Mouse (Mus musculus): ENCODE results near the gene Tcp1.
A peak's percentile ranks its signal among the peaks of the same experiment; 100 is the strongest.
"Not testable (repeated sequence)": the region's sequence is repeated elsewhere in the genome, so short reads cannot be mapped to it uniquely, and the experiment has no call there.

Tcp1 gene

DNA sequence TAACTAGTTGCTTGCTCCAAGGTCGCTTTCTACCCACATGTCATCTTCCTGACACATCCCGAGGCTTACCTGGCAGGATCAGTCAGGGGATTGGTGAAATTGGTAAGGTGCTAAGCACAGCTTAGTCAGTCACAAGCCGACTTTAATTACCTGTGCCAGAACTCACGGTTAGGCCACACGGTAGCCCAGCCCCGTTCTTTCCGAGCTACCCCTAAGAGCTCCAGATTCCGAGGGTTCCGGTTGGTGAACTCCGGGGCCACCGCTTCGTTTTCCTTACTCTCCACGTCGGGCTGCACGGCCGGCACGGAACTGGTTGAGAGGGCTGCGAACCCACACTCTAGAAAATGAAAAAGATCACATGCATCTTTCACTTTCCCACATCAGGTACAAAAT is at the start of gene Tcp1:
Tcp1 (plus strand) TSS at position 214 of the 393 bp plus-strand sequence.
- no peak for DNase-seq

GRCm38 (mm10) chr17:12866853-12867252 is 48.6 kb upstream of the Tcp1 start:
- no peak for DNase-seq

DNA sequence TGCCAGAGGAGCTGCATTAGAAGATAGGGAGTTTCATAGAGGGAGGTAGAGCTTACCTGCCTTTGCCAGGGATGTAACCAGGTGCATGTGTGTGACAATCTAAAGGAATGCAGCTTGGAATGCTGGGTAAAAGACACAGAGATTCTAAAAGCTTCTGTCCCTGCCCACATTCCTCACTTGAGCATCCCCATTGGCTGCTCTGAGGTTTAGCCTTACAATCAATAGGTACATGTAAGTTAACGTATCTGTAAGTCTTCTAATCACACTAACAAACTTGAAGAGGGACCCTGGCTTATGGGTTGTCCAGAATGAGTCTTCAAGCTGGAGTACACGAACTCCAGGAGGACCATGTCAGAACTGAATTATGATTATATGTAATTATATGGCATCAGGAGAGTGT is 47.5 kb upstream of the Tcp1 start, which contains the start of gene Mas1:
Mas1 (minus strand) TSS at position 101 of the 400 bp plus-strand sequence.
- DNase-seq = no peak

DNA sequence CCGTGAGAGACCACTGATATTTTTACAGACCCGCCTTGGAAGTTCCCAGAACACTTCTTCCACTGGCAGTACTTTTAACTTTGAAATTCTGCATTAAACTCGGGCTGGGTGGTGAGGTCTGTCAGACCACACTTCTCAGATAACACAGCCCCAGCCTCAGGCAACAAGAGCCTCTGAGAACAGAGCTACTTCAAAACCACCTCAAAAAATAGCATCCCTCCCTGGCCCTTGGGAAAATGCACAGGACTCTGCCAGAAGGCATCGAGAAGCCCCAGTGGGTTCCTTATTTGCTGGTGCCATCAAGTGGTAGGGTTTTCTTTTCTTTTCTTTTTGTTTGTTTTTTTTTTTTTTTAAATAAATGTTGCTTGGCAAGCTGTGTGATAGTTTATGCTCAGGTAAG is 46.9 kb upstream of the Tcp1 start:
- DNase-seq = no peak

GRCm38 (mm10) chr17:12872275-12873028 is 43.0 kb upstream of the Tcp1 start:
- DNase-seq = no peak

- no peak for DNase-seq
Observed at GRCm38 (mm10) chr17:12875734-12876133, 39.8 kb upstream of the Tcp1 start, which contains the start of gene Mrgprh. Mrgprh (plus strand) TSS chr17:12876034.

GRCm38 (mm10) chr17:12880178-12880577 is 35.3 kb upstream of the Tcp1 start:
- DNase-seq = peak; percentile 91

- DNase-seq = no peak
Observed at GRCm38 (mm10) chr17:12881216-12881615, 34.3 kb upstream of the Tcp1 start.

GRCm38 (mm10) chr17:12886620-12887019 is 28.9 kb upstream of the Tcp1 start:
- no peak for DNase-seq

- peak; percentile 37 for DNase-seq
Observed at GRCm38 (mm10) chr17:12887021-12887775, 28.3 kb upstream of the Tcp1 start.

GRCm38 (mm10) chr17:12891054-12891453 is 24.4 kb upstream of the Tcp1 start:
- no peak for DNase-seq

- DNase-seq = no peak
Observed at GRCm38 (mm10) chr17:12892033-12892432, 23.5 kb upstream of the Tcp1 start.

- no peak for DNase-seq
Observed at GRCm38 (mm10) chr17:12897674-12898073, 17.8 kb upstream of the Tcp1 start.

DNA sequence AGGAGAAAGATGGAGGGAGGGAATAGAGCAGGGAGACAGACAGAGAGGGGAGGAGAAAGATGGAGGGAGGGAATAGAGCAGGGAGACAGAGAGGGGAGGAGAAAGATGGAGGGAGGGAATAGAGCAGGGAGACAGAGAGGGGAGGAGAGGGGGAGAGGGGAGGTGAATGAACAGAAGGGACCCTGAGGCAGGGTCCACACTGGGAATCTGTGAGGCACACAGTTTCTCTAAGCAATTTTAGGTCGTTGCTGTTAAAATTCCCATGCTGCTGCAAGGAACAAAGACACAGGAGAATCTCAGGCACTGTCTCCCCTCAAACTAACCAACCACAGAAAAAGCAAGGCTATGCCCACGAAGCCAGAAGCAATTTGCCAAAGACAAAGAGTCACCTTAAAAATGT is 16.9 kb upstream of the Tcp1 start:
- not testable (repeated sequence) for DNase-seq

- DNase-seq = no peak
Observed at GRCm38 (mm10) chr17:12902291-12902690, 13.2 kb upstream of the Tcp1 start.

DNA sequence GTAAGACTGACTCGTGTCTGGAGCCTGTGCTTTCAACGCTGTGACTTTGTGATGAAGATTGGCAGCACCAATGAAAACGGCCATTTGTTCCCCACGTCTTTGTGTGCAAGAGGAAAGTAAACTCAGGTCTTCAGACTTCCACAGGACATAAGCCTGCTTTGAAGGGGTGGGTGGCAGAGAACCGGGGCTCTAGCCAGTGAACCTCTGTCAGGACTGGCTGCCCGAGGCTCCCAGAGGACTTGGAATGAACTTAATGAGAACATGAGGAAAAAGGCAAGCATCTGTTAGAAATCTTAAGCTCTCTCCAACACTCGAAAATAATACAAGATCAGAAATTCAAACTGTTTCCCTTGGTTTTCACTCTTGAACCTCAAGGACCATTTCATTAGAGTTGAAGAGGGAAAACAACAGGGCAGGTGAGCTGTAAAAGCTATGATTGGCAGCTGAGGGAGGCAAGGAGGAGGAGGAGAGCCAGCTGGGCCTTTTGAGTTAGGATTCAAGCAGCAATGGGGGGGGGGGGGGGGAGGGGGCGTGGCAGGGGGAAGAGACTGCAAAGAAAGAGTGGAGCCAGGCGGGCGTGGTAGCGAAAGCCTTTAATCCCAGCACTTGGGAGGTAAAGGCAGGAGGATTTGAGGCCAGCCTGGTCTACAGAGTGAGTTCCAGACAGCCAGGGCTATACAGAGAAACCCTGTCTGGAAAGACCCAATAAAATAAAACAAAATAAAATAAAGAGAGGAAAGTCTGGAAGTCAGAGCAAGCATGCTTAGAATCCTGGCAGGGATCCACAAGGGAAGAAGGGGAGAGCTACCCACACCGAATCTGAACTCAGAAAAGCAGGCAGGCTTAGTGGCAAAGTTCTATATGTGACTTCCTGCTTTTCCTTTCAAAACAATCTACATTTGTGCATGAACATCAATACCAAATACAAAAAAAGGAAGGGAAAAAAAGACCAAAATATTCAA is 11.8 kb upstream of the Tcp1 start:
- no peak for DNase-seq

DNA sequence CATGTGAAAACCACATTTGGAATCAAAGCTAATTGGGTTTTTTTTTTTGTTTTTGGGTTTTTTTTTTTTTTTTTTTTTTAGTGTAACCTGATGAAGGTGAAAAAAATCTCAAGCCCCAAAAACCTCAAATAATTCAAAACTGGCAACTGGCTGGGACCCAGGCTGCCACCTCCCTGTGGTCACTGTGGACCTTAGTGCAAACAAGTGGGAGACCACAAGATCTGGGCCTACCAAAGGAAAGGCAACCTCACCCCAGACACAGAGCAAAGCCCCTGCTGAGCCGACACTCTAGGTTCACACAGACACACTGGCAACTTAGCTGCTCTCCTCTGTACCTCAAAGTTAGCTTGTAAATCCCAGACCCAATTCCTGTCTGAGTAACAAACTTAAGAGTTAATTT is 11.2 kb upstream of the Tcp1 start:
- DNase-seq = no peak

- no peak for DNase-seq
Observed at GRCm38 (mm10) chr17:12905810-12906209, 9.7 kb upstream of the Tcp1 start.

- DNase-seq = no peak
Observed at GRCm38 (mm10) chr17:12906436-12906835, 9.1 kb upstream of the Tcp1 start.

DNA sequence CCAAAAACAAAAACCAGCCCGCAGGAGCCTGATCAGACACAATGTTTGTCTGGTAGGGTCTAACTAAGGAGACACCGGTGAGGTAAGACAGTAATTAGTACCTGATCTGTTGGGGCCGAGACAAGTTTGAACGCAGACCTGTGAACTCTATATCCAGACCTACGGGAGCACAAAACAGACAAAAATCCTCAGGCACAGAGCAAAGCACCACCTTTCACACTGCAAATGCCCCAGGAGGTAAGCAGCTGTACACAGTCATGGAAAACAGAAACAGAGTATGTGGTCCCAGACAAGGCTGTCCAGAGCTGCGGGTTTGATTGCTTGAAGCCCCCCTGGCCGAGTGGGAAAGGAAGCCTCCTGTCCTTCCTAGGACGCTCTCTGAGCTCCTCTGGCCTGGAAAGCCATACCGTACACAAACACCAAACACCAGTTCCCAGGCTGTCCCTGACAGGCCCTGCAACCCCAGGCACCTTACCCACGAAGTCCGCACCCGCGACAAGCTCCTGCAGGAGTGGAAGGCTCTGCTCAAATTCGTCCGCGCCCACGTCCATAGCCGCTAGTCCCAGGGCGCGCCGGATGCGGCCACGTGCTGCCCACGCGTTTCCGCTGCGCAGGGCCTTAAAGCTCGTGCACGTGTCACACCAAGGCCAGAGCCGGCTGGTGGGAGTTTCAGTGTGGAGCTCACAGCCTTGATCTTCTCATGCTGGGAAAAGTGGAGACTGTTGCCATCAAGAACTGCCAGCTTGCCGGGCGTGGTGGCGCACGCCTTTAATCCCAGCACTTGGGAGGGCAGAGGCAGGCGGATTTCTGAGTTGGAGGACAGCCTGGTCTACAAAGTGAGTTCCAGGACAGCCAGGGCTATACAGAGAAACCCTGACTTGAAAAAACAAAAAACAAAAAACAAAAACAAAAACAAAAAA is 5.9 kb upstream of the Tcp1 start, which contains the start of gene Pnldc1:
Pnldc1 (minus strand) TSS at position 870 of the 920 bp plus-strand sequence.
- no peak for DNase-seq

DNA sequence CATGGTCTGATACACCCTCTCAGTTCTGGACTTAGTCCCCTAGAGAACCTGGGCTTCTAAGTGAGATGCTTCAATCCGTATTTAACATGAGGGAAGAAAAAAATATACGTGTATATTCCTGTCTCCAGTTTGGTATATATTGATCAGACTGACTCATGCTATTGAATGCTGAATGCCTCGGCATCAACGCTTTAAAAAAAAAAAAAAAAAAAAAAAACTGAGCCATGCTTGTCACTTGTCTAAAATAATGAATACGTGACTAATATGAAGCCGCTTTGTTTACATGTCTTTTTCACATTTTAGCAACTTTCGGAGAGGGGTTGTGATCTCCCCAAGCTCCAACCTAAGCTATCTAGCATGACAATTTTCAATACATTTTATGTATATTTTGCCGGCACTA is 5.1 kb upstream of the Tcp1 start:
- DNase-seq = no peak
